Mouse (Mus musculus): ENCODE results near the gene Ooep.
"Not testable (repeated sequence)": the region's sequence is repeated elsewhere in the genome, so short reads cannot be mapped to it uniquely, and the experiment has no call there.

Ooep gene

GRCm38 (mm10) chr9:78367959-78368358, 10.6 kb downstream of the Ooep start, which contains the start of gene Dppa5a:
Dppa5a (minus strand) TSS chr9:78368177.
- not testable (repeated sequence) for DNase-seq (ENCODE audit: low spot score in 2 of 2)

GRCm38 (mm10) chr9:78365850-78366544, 12.5 kb downstream of the Ooep start:
- no peak for DNase-seq (ENCODE audit: low spot score in 2 of 2)

GRCm38 (mm10) chr9:78364701-78365100, 13.8 kb downstream of the Ooep start:
- no peak for DNase-seq (ENCODE audit: low spot score in 2 of 2)

- DNase-seq (ENCODE audit: low spot score in 2 of 2), result no peak
Measured at GRCm38 (mm10) chr9:78363374-78363773, 15.2 kb downstream of the Ooep start.

GRCm38 (mm10) chr9:78360484-78360872, 18.0 kb downstream of the Ooep start:
- DNase-seq (ENCODE audit: low spot score in 2 of 2), result no peak

GRCm38 (mm10) chr9:78359750-78360483, 18.6 kb downstream of the Ooep start:
- DNase-seq (ENCODE audit: low spot score in 2 of 2), result no peak

- DNase-seq (ENCODE audit: low spot score in 2 of 2), result peak in 1 of 2 experiments; percentile 10
Measured at GRCm38 (mm10) chr9:78358053-78358452, 20.5 kb downstream of the Ooep start.

- DNase-seq (ENCODE audit: low spot score in 2 of 2), result no peak
Measured at GRCm38 (mm10) chr9:78355611-78356010, 22.9 kb downstream of the Ooep start, which contains the start of gene Gsta2. Gsta2 (minus strand) TSS chr9:78355788.

- DNase-seq (ENCODE audit: low spot score in 2 of 2), result no peak
Measured at GRCm38 (mm10) chr9:78354665-78355578, 23.6 kb downstream of the Ooep start.

GRCm38 (mm10) chr9:78351504-78352220, 26.9 kb downstream of the Ooep start:
- DNase-seq (ENCODE audit: low spot score in 2 of 2), result no peak

GRCm38 (mm10) chr9:78350007-78350406, 28.5 kb downstream of the Ooep start:
- DNase-seq (ENCODE audit: low spot score in 2 of 2), result not testable (repeated sequence)

GRCm38 (mm10) chr9:78349141-78349540, 29.4 kb downstream of the Ooep start:
- not testable (repeated sequence) for DNase-seq (ENCODE audit: low spot score in 2 of 2)

- DNase-seq (ENCODE audit: low spot score in 2 of 2), result not testable (repeated sequence)
Measured at GRCm38 (mm10) chr9:78348206-78349004, 30.1 kb downstream of the Ooep start.

- DNase-seq (ENCODE audit: low spot score in 2 of 2), result no peak
Measured at GRCm38 (mm10) chr9:78347004-78347403, 31.5 kb downstream of the Ooep start.

- DNase-seq (ENCODE audit: low spot score in 2 of 2), result not testable (repeated sequence)
Measured at GRCm38 (mm10) chr9:78345235-78345634, 33.3 kb downstream of the Ooep start.

GRCm38 (mm10) chr9:78343055-78343454, 35.5 kb downstream of the Ooep start:
- not testable (repeated sequence) for DNase-seq (ENCODE audit: low spot score in 2 of 2)

- DNase-seq (ENCODE audit: low spot score in 2 of 2), result not testable (repeated sequence)
Measured at GRCm38 (mm10) chr9:78342494-78342893, 36.0 kb downstream of the Ooep start.

GRCm38 (mm10) chr9:78340324-78340723, 38.2 kb downstream of the Ooep start:
- DNase-seq (ENCODE audit: low spot score in 2 of 2), result peak in 1 of 2 experiments; percentile 10

- not testable (repeated sequence) for DNase-seq (ENCODE audit: low spot score in 2 of 2)
Measured at GRCm38 (mm10) chr9:78337050-78337449, 41.5 kb downstream of the Ooep start.

- DNase-seq (ENCODE audit: low spot score in 2 of 2), result not testable (repeated sequence)
Measured at GRCm38 (mm10) chr9:78327289-78327688, 51.2 kb downstream of the Ooep start, which contains the start of gene Omt2b. Omt2b (plus strand) TSS chr9:78327589.

Measured in frontal cortex, postnatal 14 days (tissue).